8 mouse cellular contexts compared by ENCODE assay signal in the genomic region with DNA sequence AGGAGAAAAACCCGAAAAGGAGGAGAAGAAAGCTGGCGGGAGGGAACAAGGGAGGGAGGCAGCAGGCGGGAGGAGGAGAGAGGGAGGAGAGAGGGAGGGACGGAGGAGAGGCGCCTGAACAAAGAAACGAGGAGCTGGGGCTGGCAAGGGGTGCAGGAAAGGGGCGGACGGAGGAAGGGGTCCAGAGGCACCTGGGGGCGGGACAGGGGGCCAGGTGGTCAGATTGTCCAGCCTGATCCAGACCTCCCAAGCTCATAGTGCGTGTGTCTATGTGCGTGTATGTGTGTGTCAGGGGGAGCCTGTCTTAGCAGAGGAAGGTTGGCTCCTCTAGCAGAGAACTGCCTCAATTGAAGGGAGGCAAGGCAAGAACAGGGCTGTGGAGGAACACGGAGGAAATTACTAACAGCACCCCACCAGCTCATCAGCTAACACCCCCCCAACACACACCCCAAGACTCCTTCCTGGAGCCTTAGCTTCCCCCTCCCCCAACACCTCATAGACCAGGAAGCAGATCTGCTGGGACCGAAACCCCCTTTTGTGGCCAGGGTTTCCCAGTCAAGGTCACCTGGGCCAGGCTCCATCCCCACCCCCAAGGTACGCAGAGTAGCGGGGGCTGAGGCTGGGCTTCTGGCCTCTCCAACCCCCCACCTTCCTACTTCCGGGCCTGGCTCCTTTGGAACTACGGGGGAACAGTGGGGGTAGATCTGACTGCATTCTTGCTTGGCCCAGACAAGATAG. TPM values are rescaled to one million over a fixed set of nuclear protein-coding genes. Genes with fewer than 3 reads are reported as not detected.
A peak's percentile ranks its signal among the peaks of the same experiment; 100 is the strongest.
DNase-seq lines count a peak whose midpoint lies in the region; ATAC-seq lines count a peak whose summit lies in the region.
"Had no signal": no experiment of that assay in that cellular context is flagged by ENCODE, and none has a peak within 500 bp of the region (broad histone marks: within the 10 kb centered on the region; RNA-seq: fewer than 3 reads in every experiment).

No protein-coding gene starts in this region.

- peak overlapping the region; percentile 71 for H3K27ac ChIP-seq in lung, embryonic 16.5 days (ENCODE audit: low read length)
- peak overlapping the region; percentile 89 for H3K27ac ChIP-seq in hindbrain, embryonic 14.5 days
- H3K27ac ChIP-seq in midbrain, embryonic 13.5 days, result peak overlapping the region; percentile 94

- H3K4me1 ChIP-seq in lung, embryonic 16.5 days (replicated peaks; ENCODE audit: control insufficient read depth, insufficient read depth, low read length), result peaks cover 60% of the 10 kb centered on the region
- peaks cover 39% of the 10 kb centered on the region; the same call in 1 of the 2 replicates for H3K4me1 ChIP-seq in hindbrain, embryonic 14.5 days (replicated peaks; ENCODE audit: control insufficient read depth, insufficient read depth, low read length)
- H3K4me1 ChIP-seq in midbrain, embryonic 13.5 days (replicated peaks), result peaks cover 68% of the 10 kb centered on the region

- H3K4me2 ChIP-seq in lung, embryonic 16.5 days (ENCODE audit: low read depth, low read length), result peak overlapping the region; percentile 93
- H3K4me2 ChIP-seq in hindbrain, embryonic 14.5 days (replicated peaks), result peak overlapping the region; percentile 86
- peak overlapping the region; percentile 89 for H3K4me2 ChIP-seq in midbrain, embryonic 13.5 days (replicated peaks)

- H3K27me3 ChIP-seq in lung, embryonic 16.5 days (ENCODE audit: control insufficient read depth, insufficient read depth, low read depth, low read length), result no peaks in the 10 kb centered on the region; the same call in 1 of the 2 replicates
- H3K27me3 ChIP-seq in hindbrain, embryonic 14.5 days (ENCODE audit: control insufficient read depth, insufficient read depth, low read length), result no peaks in the 10 kb centered on the region
- H3K27me3 ChIP-seq in midbrain, embryonic 13.5 days, result 0 out of 2 replicates have a peak, but pooled peaks cover 6% of the 10 kb centered on the region

- peak overlapping the region; percentile 87 for H3K9ac ChIP-seq in lung, embryonic 16.5 days (ENCODE audit: low read length)
- peak overlapping the region; percentile 97 for H3K9ac ChIP-seq in hindbrain, embryonic 14.5 days
- peak overlapping the region; percentile 98 for H3K9ac ChIP-seq in midbrain, embryonic 13.5 days (replicated peaks)

- H3K9me3 ChIP-seq in lung, embryonic 16.5 days (ENCODE audit: control insufficient read depth, low read length), result no peaks in the 10 kb centered on the region
- H3K9me3 ChIP-seq in hindbrain, embryonic 14.5 days (ENCODE audit: control insufficient read depth, low read length), result no peaks in the 10 kb centered on the region
- no peaks in the 10 kb centered on the region for H3K9me3 ChIP-seq in midbrain, embryonic 13.5 days

- peak; percentile 15; the same call in 1 of the 2 replicates for ATAC-seq in lung, embryonic 16.5 days (ENCODE audit: low read depth)
- peak; percentile 38 for ATAC-seq in hindbrain, embryonic 14.5 days (ENCODE audit: low FRiP score)
- ATAC-seq in midbrain, embryonic 13.5 days, result peak; percentile 10; the same call in 1 of the 2 replicates

- WGBS in lung, embryonic 16.5 days, result 2% methylated on average over 17 of the region's 17 CpGs
- WGBS in hindbrain, embryonic 14.5 days, result 1% methylated on average over 17 of the region's 17 CpGs
- WGBS in midbrain, embryonic 13.5 days, result 2% methylated on average over 17 of the region's 17 CpGs

- H3K4me3 ChIP-seq in lung, embryonic 16.5 days (ENCODE audit: low read length), result peak overlapping the region; percentile 69
- peak overlapping the region; percentile 89 for H3K4me3 ChIP-seq in hindbrain, embryonic 14.5 days (replicated peaks; ENCODE audit: low read length)
- H3K4me3 ChIP-seq in midbrain, embryonic 13.5 days (replicated peaks), result peak overlapping the region; percentile 88

- DNase-seq in lung, postnatal 14 days, result no peak
- DNase-seq in embryo, embryonic 9.5 days (ENCODE audit: extremely low spot score), result peak; percentile 63
- DNase-seq in hindbrain, embryonic 14.5 days (ENCODE audit: low spot score), result peak; percentile 50
- no peak for DNase-seq in cerebellum, postnatal 10 days
- no peak for DNase-seq in adrenal gland, postnatal 14 days

- H3K36me3 ChIP-seq in lung, embryonic 16.5 days (ENCODE audit: control insufficient read depth, insufficient read depth, low read length), result no peaks in the 10 kb centered on the region
- peaks cover 22% of the 10 kb centered on the region for H3K36me3 ChIP-seq in hindbrain, embryonic 14.5 days (replicated peaks; ENCODE audit: control insufficient read depth, insufficient read depth)
- peaks cover 26% of the 10 kb centered on the region for H3K36me3 ChIP-seq in midbrain, embryonic 13.5 days

RNA-seq across cellular contexts. Expression of a gene that starts 2.4 kb away (rescaled TPM):
- polyA plus RNA-seq in lung, embryonic 16.5 days (2015; fragmentation: Nextera tagmentation; extraction: Ambion mirVana), result 10.4 and 11.8 TPM in 2 replicates
- polyA plus RNA-seq in hindbrain, embryonic 14.5 days (2014; fragmentation: Nextera tagmentation; extraction: Ambion mirVana), result 17.5 and 17.7 TPM in 2 replicates
- polyA plus RNA-seq in midbrain, embryonic 13.5 days (2015; fragmentation: Nextera tagmentation; extraction: Ambion mirVana), result 18.9 and 24.6 TPM in 2 replicates
- 22.8 and 25.9 TPM in 2 replicates for total RNA-seq in adrenal gland, postnatal 14 days (2021)

RNA-seq across cellular contexts. Expression of a gene that starts 28.4 kb away (rescaled TPM):
- polyA plus RNA-seq in lung, embryonic 16.5 days (2015; fragmentation: Nextera tagmentation; extraction: Ambion mirVana), result 0.65 and 1.2 TPM in 2 replicates
- polyA plus RNA-seq in hindbrain, embryonic 14.5 days (2014; fragmentation: Nextera tagmentation; extraction: Ambion mirVana), result 1.3 TPM in 2 replicates
- polyA plus RNA-seq in midbrain, embryonic 13.5 days (2015; fragmentation: Nextera tagmentation; extraction: Ambion mirVana), result 2.4 and 2.7 TPM in 2 replicates
- total RNA-seq in adrenal gland, postnatal 14 days (2021), result 0.34 and 0.41 TPM in 2 replicates
- total RNA-seq: common myeloid progenitor, adult 5-6 weeks had no signal

RNA-seq across cellular contexts. Expression of a gene that starts 38.5 kb away (rescaled TPM):
- polyA plus RNA-seq in lung, embryonic 16.5 days (2015; fragmentation: Nextera tagmentation; extraction: Ambion mirVana), result 4.5 and 5.4 TPM in 2 replicates
- polyA plus RNA-seq in hindbrain, embryonic 14.5 days (2014; fragmentation: Nextera tagmentation; extraction: Ambion mirVana), result 48.3 and 48.5 TPM in 2 replicates
- 18.7 and 22.0 TPM in 2 replicates for polyA plus RNA-seq in midbrain, embryonic 13.5 days (2015; fragmentation: Nextera tagmentation; extraction: Ambion mirVana)
- total RNA-seq in adrenal gland, postnatal 14 days (2021), result 4.9 and 85.2 TPM in 2 replicates
- total RNA-seq: common myeloid progenitor, adult 5-6 weeks had no signal

Comparison
In these comparisons a context has a peak if more than half of its experiments do, and no peak if none do; other contexts are left out.
1. DNase-seq: peak in embryo, embryonic 9.5 days (single experiment) and hindbrain, embryonic 14.5 days (single experiment); none in lung, postnatal 14 days (single experiment), cerebellum, postnatal 10 days (0 of 2) and adrenal gland, postnatal 14 days (single experiment).
2. Peak in every context shown above with its lines, with median percentiles within 50 percentile points of each other: ATAC-seq, H3K27ac ChIP-seq, H3K4me2 ChIP-seq, H3K4me3 ChIP-seq and H3K9ac ChIP-seq.